Mouse (Mus musculus) testis, adult 2 months (tissue): ENCODE measurements around the gene Irgc1. TPM values are rescaled to one million over a fixed set of nuclear protein-coding genes. Genes with fewer than 3 reads are reported as not detected.

Source experiments
- H3K27ac ChIP-seq: fragments of 200-500 bp; 2 replicates; pipeline ENCODE4 v1.5.1; 2012; ENCODE audit warnings: low read depth, low read length; ENCODE audit not compliant: control insufficient read depth, insufficient read depth
- H3K27me3 ChIP-seq: fragments of 200-500 bp; 2 replicates; pipeline ENCODE4 v1.6.1; 2012; ENCODE audit warnings: mild to moderate bottlenecking, low read length, moderate library complexity; ENCODE audit not compliant: control insufficient read depth, insufficient read depth
- H3K36me3 ChIP-seq: fragments of 200-500 bp; 2 replicates; pipeline ENCODE4 v1.6.1; 2012; ENCODE audit warnings: mild to moderate bottlenecking, low read length; ENCODE audit not compliant: control insufficient read depth, insufficient read depth
- H3K4me1 ChIP-seq: fragments of 200-500 bp; 2 replicates; pipeline ENCODE4 v1.6.1; 2012; ENCODE audit warnings: low read length; ENCODE audit not compliant: control insufficient read depth, insufficient read depth
- H3K4me3 ChIP-seq: fragments of 200-500 bp; 2 replicates; pipeline ENCODE4 v1.5.1; 2012; ENCODE audit warnings: low read depth, mild to moderate bottlenecking, low read length, moderate library complexity, mixed read lengths; ENCODE audit not compliant: control insufficient read depth
- CTCF ChIP-seq: fragments of 200-500 bp; IDR thresholded peaks from 2 replicates; pipeline ENCODE4 v1.5.1; 2012; ENCODE audit warnings: low read depth, mild to moderate bottlenecking, inconsistent platforms, low read length, moderate library complexity; ENCODE audit not compliant: control insufficient read depth, insufficient read depth, insufficient replicate concordance
- POLR2A ChIP-seq: fragments of 200-500 bp; IDR thresholded peaks from 2 replicates; pipeline ENCODE4 v1.6.1; 2012; ENCODE audit warnings: low read depth, mild to moderate bottlenecking, inconsistent platforms, low read length, moderate library complexity; ENCODE audit not compliant: control insufficient read depth
- polyA plus RNA-seq: library from polyadenylated mRNA; depleted of rRNA; stranded (reverse); fragments of >200 nt; gene quantifications from 2 replicates; pipeline ENCODE4 v1.2.3, GENCODE M21; 2012

Irgc1 gene
- polyA plus RNA-seq, 1 experiment, result 1,510 TPM

DNA sequence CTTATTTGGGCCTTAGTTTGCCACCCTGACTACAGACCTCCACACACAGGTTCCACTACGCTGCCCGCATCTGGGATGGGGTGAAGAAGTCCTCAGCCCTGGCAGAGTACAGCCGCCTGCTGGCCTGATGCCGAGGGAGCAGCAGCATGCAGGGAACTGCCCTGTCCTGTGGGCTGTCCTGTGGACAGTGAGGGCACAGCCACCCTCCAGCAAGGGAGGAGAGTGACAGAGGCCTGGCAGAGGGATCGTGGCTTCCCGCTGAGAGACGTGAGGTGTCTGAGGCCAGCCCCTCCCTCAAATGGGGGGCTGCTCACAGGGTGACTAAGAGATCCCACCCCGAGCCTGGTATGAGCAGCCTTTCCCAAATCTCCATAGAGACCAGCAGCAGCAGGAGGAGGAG is 29.8 kb downstream of the Irgc1 start:
- Histone ChIP-seq H3K4me3 (no peak overlapping the region), H3K36me3 (no peaks in the 10 kb centered on the region; the same call in none of the 2 replicates), H3K4me1 (no peaks in the 10 kb centered on the region), H3K27ac (no peak overlapping the region), H3K27me3 (no peaks in the 10 kb centered on the region)
- TF ChIP-seq CTCF (no peak), POLR2A (no peak)

DNA sequence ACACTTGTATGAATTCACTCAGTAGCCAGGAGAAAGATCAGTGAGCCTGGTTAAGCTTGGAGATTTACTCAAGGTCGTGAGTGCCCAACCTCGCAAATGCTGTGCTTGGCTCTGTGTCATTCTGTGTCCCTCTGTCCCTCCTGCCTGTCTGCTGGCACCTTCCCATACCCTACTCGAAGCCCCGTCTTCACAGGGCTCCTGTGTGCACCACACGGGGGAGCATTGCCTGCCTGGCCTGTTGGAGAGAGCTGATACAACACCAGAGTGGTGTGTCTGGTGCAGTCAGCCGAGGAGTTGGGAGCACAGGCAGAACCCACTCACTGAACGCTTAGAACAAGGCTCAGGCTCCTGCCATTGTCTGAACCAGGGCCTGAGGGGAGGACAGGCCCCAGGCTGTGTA is 30.4 kb downstream of the Irgc1 start:
- Histone ChIP-seq H3K4me3 (no peak overlapping the region), H3K27me3 (no peaks in the 10 kb centered on the region), H3K36me3 (no peaks in the 10 kb centered on the region; the same call in none of the 2 replicates), H3K27ac (no peak overlapping the region), H3K4me1 (no peaks in the 10 kb centered on the region)
- TF ChIP-seq CTCF, result no peak

GRCm38 (mm10) chr7:24419579-24419978 is 32.5 kb downstream of the Irgc1 start:
- H3K27ac ChIP-seq, result no peak overlapping the region
- no peaks in the 10 kb centered on the region; the same call in none of the 2 replicates for H3K36me3 ChIP-seq
- no peak for TF ChIP-seq POLR2A
- 0 out of 2 replicates have a peak, but pooled peaks have one; percentile 2 for TF ChIP-seq CTCF
- no peaks in the 10 kb centered on the region for H3K27me3 ChIP-seq
- no peaks in the 10 kb centered on the region for H3K4me1 ChIP-seq
- no peak overlapping the region for H3K4me3 ChIP-seq

DNA sequence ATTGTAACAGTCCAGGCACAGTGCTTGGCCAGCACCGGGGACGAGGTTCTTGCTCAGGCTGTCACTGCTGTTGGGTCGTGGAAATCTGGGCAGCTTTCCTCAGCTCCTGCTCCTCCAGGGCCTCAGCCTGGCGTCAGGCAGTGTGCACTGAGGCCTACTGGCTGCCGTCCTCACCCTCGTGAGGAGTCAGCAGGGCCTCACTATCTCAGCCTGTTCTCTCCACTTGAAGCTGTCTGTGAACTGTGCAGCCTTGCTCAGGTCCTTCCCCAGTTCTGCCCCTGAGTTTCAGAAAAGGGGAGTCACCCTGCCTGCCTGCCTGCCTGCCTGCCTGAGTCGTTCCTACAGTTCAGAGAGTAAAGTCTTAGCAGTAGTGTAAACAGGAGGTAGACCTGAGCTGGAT is 36.8 kb downstream of the Irgc1 start:
- Histone ChIP-seq H3K27me3 (no peaks in the 10 kb centered on the region), H3K27ac (no peak overlapping the region), H3K36me3 (no peaks in the 10 kb centered on the region), H3K4me1 (no peaks in the 10 kb centered on the region), H3K4me3 (no peak overlapping the region)
- no peak for TF ChIP-seq POLR2A
- TF ChIP-seq CTCF, result no peak

DNA sequence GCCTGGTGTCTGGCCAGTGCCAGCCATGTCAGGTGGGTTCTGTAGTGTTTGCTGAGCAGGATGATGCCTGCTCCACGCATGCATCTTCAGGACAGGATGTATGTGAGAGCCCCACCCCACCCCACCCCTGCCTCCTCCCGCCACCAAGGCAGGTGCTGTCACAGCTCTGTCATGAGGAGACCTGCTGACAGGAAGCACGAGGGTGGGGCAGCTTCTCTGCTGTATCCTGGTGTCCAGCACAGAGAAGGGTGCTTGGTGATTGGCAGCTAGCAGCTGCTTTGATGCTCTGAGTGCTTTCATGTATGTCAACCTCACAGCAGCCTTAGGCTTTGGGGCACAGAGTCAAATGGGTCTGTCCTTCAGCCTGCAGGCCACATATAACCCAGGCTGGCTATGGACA is 38.5 kb downstream of the Irgc1 start:
- Histone ChIP-seq H3K36me3 (no peaks in the 10 kb centered on the region), H3K4me3 (no peak overlapping the region), H3K27me3 (no peaks in the 10 kb centered on the region), H3K4me1 (no peaks in the 10 kb centered on the region), H3K27ac (no peak overlapping the region)
- TF ChIP-seq CTCF, result no peak
- no peak for TF ChIP-seq POLR2A

DNA sequence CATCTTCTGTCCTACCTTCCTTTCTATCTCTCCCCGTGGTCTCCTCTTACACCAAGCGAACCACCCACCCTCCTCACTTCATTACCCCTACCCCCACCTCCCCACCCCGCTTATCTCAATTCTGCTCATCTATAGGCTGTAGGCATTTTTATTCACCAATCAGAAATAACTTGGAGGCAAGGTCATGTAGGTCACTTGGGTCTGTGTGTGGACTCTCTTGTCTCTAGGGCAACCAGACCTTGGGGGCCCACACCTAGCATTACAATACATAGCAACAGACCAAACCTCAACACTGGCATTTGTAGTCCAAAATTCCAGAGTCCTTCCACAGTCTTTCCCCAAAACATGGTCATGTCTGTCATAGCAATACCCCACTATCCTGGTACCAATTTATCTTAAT is 41.3 kb downstream of the Irgc1 start:
- H3K27me3 ChIP-seq, result no peaks in the 10 kb centered on the region
- H3K4me3 ChIP-seq, result no peak overlapping the region
- peaks cover 2% of the 10 kb centered on the region; the same call in 1 of the 2 replicates for H3K36me3 ChIP-seq
- TF ChIP-seq CTCF, result no peak
- TF ChIP-seq POLR2A, result no peak
- no peak overlapping the region for H3K27ac ChIP-seq
- H3K4me1 ChIP-seq, result no peaks in the 10 kb centered on the region

- H3K36me3 ChIP-seq, result peaks cover 2% of the 10 kb centered on the region; the same call in 1 of the 2 replicates
- H3K27me3 ChIP-seq, result no peaks in the 10 kb centered on the region
- no peaks in the 10 kb centered on the region for H3K4me1 ChIP-seq
- no peak overlapping the region for H3K4me3 ChIP-seq
- no peak overlapping the region for H3K27ac ChIP-seq
- no peak for TF ChIP-seq CTCF
- no peak for TF ChIP-seq POLR2A
Measured at GRCm38 (mm10) chr7:24410123-24410522, 42.0 kb downstream of the Irgc1 start.

- no peak overlapping the region for H3K27ac ChIP-seq
- no peak overlapping the region for H3K4me3 ChIP-seq
- TF ChIP-seq CTCF, result no peak
- no peak for TF ChIP-seq POLR2A
- H3K36me3 ChIP-seq, result peaks cover 4% of the 10 kb centered on the region; the same call in 1 of the 2 replicates
- H3K4me1 ChIP-seq, result no peaks in the 10 kb centered on the region
- H3K27me3 ChIP-seq, result no peaks in the 10 kb centered on the region
Measured at GRCm38 (mm10) chr7:24408186-24408585, 43.9 kb downstream of the Irgc1 start.
